Mouse (Mus musculus) CH12.LX (cell line): Measurements from ENCODE around the gene Cgref1. TPM values are rescaled to one million over a fixed set of nuclear protein-coding genes. Genes with fewer than 3 reads are reported as not detected.
A peak's percentile ranks its signal among the peaks of the same experiment; 100 is the strongest.

Experiments
- DNase-seq: peaks from one replicate; pipeline ENCODE4 v3.0.0-alpha.2; 2013; ENCODE audit errors: extremely low read depth
- H3K27ac ChIP-seq: 2 replicates; pipeline ENCODE4 v1.5.1; 2012; ENCODE audit warnings: low read depth, mild to moderate bottlenecking, control low read depth, moderate library complexity; ENCODE audit not compliant: insufficient read depth
- H3K27me3 ChIP-seq: replicated peaks from 2 replicates; pipeline ENCODE3; 2012; ENCODE audit warnings: inconsistent platforms
- H3K36me3 ChIP-seq, 2 experiments: replicated peaks in 1 of 2; 2 replicates each; pipeline versions ENCODE3 to v1.6.1; 2012; ENCODE audit warnings: inconsistent platforms in 1 of 2, low read length in 1 of 2, mild to moderate bottlenecking in 1 of 2, mixed read lengths in 1 of 2, moderate library complexity in 1 of 2; ENCODE audit not compliant: control insufficient read depth in 1 of 2, insufficient read depth in 1 of 2
- H3K4me1 ChIP-seq, 2 experiments: 2 replicates each; pipeline ENCODE4 v1.6.1; 2012; ENCODE audit warnings: inconsistent platforms in 1 of 2, moderate library complexity in 1 of 2; ENCODE audit not compliant: insufficient read depth in 2 of 2, control insufficient read depth in 1 of 2
- H3K4me2 ChIP-seq: 2 replicates; pipeline ENCODE4 v1.6.1; 2012; ENCODE audit warnings: low read depth, mild to moderate bottlenecking, control low read depth; ENCODE audit not compliant: poor library complexity, insufficient read depth, severe bottlenecking
- H3K4me3 ChIP-seq, 3 experiments: fragments of 150-350 bp in 1 of 3; sonication (generic) in 1 of 3; replicated peaks in 1 of 3; 2 replicates each; pipeline versions ENCODE3 to v1.5.1; 2011 to 2012; ENCODE audit warnings: low read depth in 2 of 3, low read length in 2 of 3, mild to moderate bottlenecking in 2 of 3, moderate library complexity in 2 of 3, control low read depth in 1 of 3, improper control_type of control experiment in 1 of 3, inconsistent platforms in 1 of 3, mixed read lengths in 1 of 3; ENCODE audit not compliant: poor library complexity in 1 of 3
- H3K79me2 ChIP-seq: replicated peaks from 2 replicates; pipeline ENCODE4 v1.6.1; 2012; ENCODE audit warnings: mild to moderate bottlenecking, moderate library complexity; ENCODE audit not compliant: control insufficient read depth, poor library complexity, insufficient read depth, severe bottlenecking; ENCODE audit errors: extremely low read depth
- H3K9ac ChIP-seq: 2 replicates; pipeline ENCODE4 v1.6.1; 2012; ENCODE audit warnings: low read depth, mild to moderate bottlenecking, control low read depth, moderate library complexity; ENCODE audit not compliant: insufficient read depth
- H3K9me3 ChIP-seq: replicated peaks from 2 replicates; pipeline ENCODE3; 2012; ENCODE audit warnings: low read length, inconsistent platforms, mixed read lengths
- BHLHE40 ChIP-seq: IDR thresholded peaks from 2 replicates; pipeline ENCODE4 v1.6.1; 2011; ENCODE audit warnings: mild to moderate bottlenecking, low read depth, low read length, improper control_type of control experiment
- CHD1 ChIP-seq: IDR thresholded peaks from 2 replicates; pipeline ENCODE4 v1.6.1; 2012; ENCODE audit warnings: low read depth, low read length, improper control_type of control experiment, inconsistent platforms
- CTCF ChIP-seq, 2 experiments: IDR thresholded peaks in 1 of 2; conservative IDR thresholded peaks in 1 of 2; 2 replicates each; pipeline ENCODE4 v1.5.1; 2011 to 2012; ENCODE audit warnings: low read depth in 2 of 2, low read length in 2 of 2, improper control_type of control experiment in 1 of 2, inconsistent platforms in 1 of 2, mild to moderate bottlenecking in 1 of 2, moderate library complexity in 1 of 2
- E2F4 ChIP-seq: IDR thresholded peaks from 2 replicates; pipeline ENCODE4 v1.6.1; 2011; ENCODE audit warnings: low read depth, low read length, improper control_type of control experiment; ENCODE audit not compliant: insufficient replicate concordance
- ELF1 ChIP-seq: IDR thresholded peaks from 2 replicates; pipeline ENCODE4 v1.6.1; 2014; ENCODE audit warnings: low read depth, mild to moderate bottlenecking, inconsistent platforms, low read length, improper control_type of control experiment
- ETS1 ChIP-seq: conservative IDR thresholded peaks from 2 replicates; pipeline ENCODE4 v1.6.1; 2012; ENCODE audit warnings: low read depth, mild to moderate bottlenecking, inconsistent platforms, low read length, improper control_type of control experiment, moderate library complexity
- GABPA ChIP-seq: IDR thresholded peaks from 2 replicates; pipeline ENCODE4 v1.6.1; 2012; ENCODE audit warnings: low read depth, low read length, improper control_type of control experiment, inconsistent platforms; ENCODE audit not compliant: insufficient replicate concordance
- HCFC1 ChIP-seq: IDR thresholded peaks from 2 replicates; pipeline ENCODE4 v1.6.1; 2012; ENCODE audit warnings: low read depth, mild to moderate bottlenecking, inconsistent platforms, low read length, improper control_type of control experiment
- JUND ChIP-seq: conservative IDR thresholded peaks from 2 replicates; pipeline ENCODE4 v1.6.1; 2011; ENCODE audit warnings: low read depth, low read length, improper control_type of control experiment
- KAT2A ChIP-seq: IDR thresholded peaks from 2 replicates; pipeline ENCODE4 v1.6.1; 2012; ENCODE audit warnings: low read length, improper control_type of control experiment, inconsistent platforms; ENCODE audit not compliant: insufficient replicate concordance
- MAFK ChIP-seq: IDR thresholded peaks from 2 replicates; pipeline ENCODE4 v1.6.1; 2011; ENCODE audit warnings: low read length, improper control_type of control experiment; ENCODE audit not compliant: insufficient replicate concordance
- MAX ChIP-seq: IDR thresholded peaks from 2 replicates; pipeline ENCODE4 v1.6.1; 2011; ENCODE audit warnings: low read length, improper control_type of control experiment
- MAZ ChIP-seq: IDR thresholded peaks from 2 replicates; pipeline ENCODE4 v1.6.1; 2012; ENCODE audit warnings: low read depth, mild to moderate bottlenecking, inconsistent platforms, low read length, improper control_type of control experiment, moderate library complexity
- MEF2A ChIP-seq: IDR thresholded peaks from 2 replicates; pipeline ENCODE4 v1.6.1; 2014; ENCODE audit warnings: low read depth, mild to moderate bottlenecking, inconsistent platforms, low read length, improper control_type of control experiment, borderline replicate concordance
- MXI1 ChIP-seq: IDR thresholded peaks from 2 replicates; pipeline ENCODE4 v1.6.1; 2011; ENCODE audit warnings: mild to moderate bottlenecking, low read depth, low read length, improper control_type of control experiment
- MYC ChIP-seq: IDR thresholded peaks from 2 replicates; pipeline ENCODE4 v1.6.1; 2011; ENCODE audit warnings: low read depth, mild to moderate bottlenecking, improper control_type of control experiment, low read length
- NRF1 ChIP-seq: IDR thresholded peaks from 2 replicates; pipeline ENCODE4 v1.6.1; 2014; ENCODE audit warnings: low read depth, mild to moderate bottlenecking, inconsistent platforms, low read length, improper control_type of control experiment, moderate library complexity
- PAX5 ChIP-seq: IDR thresholded peaks from 2 replicates; pipeline ENCODE4 v1.6.1; 2012; ENCODE audit warnings: low read length, inconsistent platforms, mixed read lengths
- POLR2A ChIP-seq: IDR thresholded peaks from 2 replicates; pipeline ENCODE4 v1.6.1; 2011; ENCODE audit warnings: low read depth, mild to moderate bottlenecking, improper control_type of control experiment, low read length
- POLR2AphosphoS2 ChIP-seq: IDR thresholded peaks from 2 replicates; pipeline ENCODE4 v1.6.1; 2011; ENCODE audit warnings: low read depth, low read length, improper control_type of control experiment
- RCOR1 ChIP-seq: conservative IDR thresholded peaks from 2 replicates; pipeline ENCODE4 v1.6.1; 2012; ENCODE audit warnings: low read depth, mild to moderate bottlenecking, inconsistent platforms, low read length, improper control_type of control experiment
- SMC3 ChIP-seq: IDR thresholded peaks from 2 replicates; pipeline ENCODE4 v1.6.1; 2011; ENCODE audit warnings: low read depth, low read length, improper control_type of control experiment
- TBP ChIP-seq: conservative IDR thresholded peaks from 2 replicates; pipeline ENCODE4 v1.6.1; 2011; ENCODE audit warnings: low read depth, low read length, improper control_type of control experiment
- UBTF ChIP-seq: IDR thresholded peaks from 2 replicates; pipeline ENCODE4 v1.6.1; 2012; ENCODE audit warnings: low read depth, mild to moderate bottlenecking, inconsistent platforms, low read length, improper control_type of control experiment, moderate library complexity
- USF2 ChIP-seq: conservative IDR thresholded peaks from 2 replicates; pipeline ENCODE4 v1.6.1; 2011; ENCODE audit warnings: low read depth, low read length, improper control_type of control experiment
- ZC3H11A ChIP-seq: IDR thresholded peaks from 2 replicates; pipeline ENCODE4 v1.6.1; 2012; ENCODE audit warnings: low read depth, mild to moderate bottlenecking, inconsistent platforms, low read length, improper control_type of control experiment
- ZKSCAN1 ChIP-seq: IDR thresholded peaks from 2 replicates; pipeline ENCODE4 v1.6.1; 2012; ENCODE audit warnings: low read depth, inconsistent platforms, low read length, improper control_type of control experiment, borderline replicate concordance
- dilution Hi-C: fragments of 300-500 bp; cut with MboI; formaldehyde crosslinking; loops from 2 replicates; pipeline ENCODE4 v1.14.3; 2020; ENCODE audit warnings: low sequenced_read_pairs; ENCODE audit not compliant: extremely low pct_unique_long_range_greater_than_20kb, extremely low pct_ligation_motif_present
- in situ Hi-C: fragments of 300-500 bp; cut with MboI; formaldehyde crosslinking; loops from 3 replicates; pipeline ENCODE4 v1.14.3; 2019; ENCODE audit warnings: low sequenced_read_pairs, low pct_ligation_motif_present, low pct_unique_long_range_greater_than_20kb, mixed read lengths
- polyA plus RNA-seq: library from polyadenylated mRNA; unstranded; fragments of >175 nt; gene quantifications from 2 replicates; pipeline ENCODE4 v1.2.1, GENCODE M21; 2012; ENCODE audit warnings: low read depth; ENCODE audit not compliant: insufficient read length
- total RNA-seq, 2 experiments: library from RNA; depleted of rRNA; stranded (reverse); fragments of 300-350 nt in 1 of 2; fragments of >200 nt in 1 of 2; gene quantifications; 2 replicates each; pipeline ENCODE4 v1.2.3; 2012 to 2014

The Cgref1 gene
- total and polyA plus RNA-seq, 3 experiments: not detected

- Histone ChIP-seq H3K4me1 (peaks cover 2 to 24% of the 10 kb centered on the region in 2 experiments; a peak in 3 of 4 replicates), H3K4me3 (peak overlapping the region in 2 of 3 experiments; percentile 71 to 75), H3K79me2 (no peaks in the 10 kb centered on the region), H3K9me3 (no peaks in the 10 kb centered on the region), H3K27me3 (peaks cover 10% of the 10 kb centered on the region), H3K9ac (no peak overlapping the region; the same call in 1 of the 2 replicates), H3K36me3 (peaks cover 35 to 44% of the 10 kb centered on the region in 2 experiments), H3K27ac (no peak overlapping the region), H3K4me2 (peak overlapping the region; percentile 22; the same call in 1 of the 2 replicates)
- in situ Hi-C loops: no loop called here
- TF ChIP-seq UBTF: no peak
- no peak for TF ChIP-seq POLR2AphosphoS2
- TF ChIP-seq POLR2A: no peak
- TF ChIP-seq PAX5: no peak
- no peak for TF ChIP-seq E2F4
- TF ChIP-seq TBP: no peak
- TF ChIP-seq MAX: no peak
- no peak for TF ChIP-seq MEF2A
- no peak for TF ChIP-seq JUND
- no peak for TF ChIP-seq MAZ
- TF ChIP-seq ELF1: no peak
- no peak for TF ChIP-seq MYC
- no peak for TF ChIP-seq BHLHE40
- no peak for TF ChIP-seq ZKSCAN1
- no peak for TF ChIP-seq RCOR1
- no peak for TF ChIP-seq HCFC1
- no peak for TF ChIP-seq USF2
- dilution Hi-C loops: no loop called here
- no peak for DNase-seq
Measured at GRCm38 (mm10) chr5:30950922-30951321, 5.5 kb upstream of the Cgref1 start.

- Histone ChIP-seq H3K27ac (no peak overlapping the region), H3K9me3 (no peaks in the 10 kb centered on the region), H3K9ac (peak overlapping the region; percentile 15; the same call in 1 of the 2 replicates), H3K79me2 (no peaks in the 10 kb centered on the region), H3K4me2 (peak overlapping the region; percentile 52), H3K4me3 (peak overlapping the region; percentile 64 to 75 (median 71)), H3K36me3 (peaks cover 31 to 39% of the 10 kb centered on the region in 2 experiments), H3K27me3 (peaks cover 10% of the 10 kb centered on the region), H3K4me1 (peaks cover 2 to 24% of the 10 kb centered on the region in 2 experiments; a peak in 3 of 4 replicates)
- dilution Hi-C loops: no loop called here
- no peak for DNase-seq
- TF ChIP-seq TBP (no peak), E2F4 (no peak), MAFK (no peak), KAT2A (no peak), ETS1 (no peak), MXI1 (no peak), CTCF (conservative IDR thresholded peaks at IDR 0.05 in 1 of 2, IDR thresholded peaks at IDR 0.05 in 1 of 2; ENCODE audit: low read depth in 2 of 2, low read length in 2 of 2) (no peak), MEF2A (no peak), ZKSCAN1 (no peak), SMC3 (no peak), UBTF (no peak), POLR2A (no peak), NRF1 (no peak), GABPA (no peak), PAX5 (no peak), CHD1 (no peak), RCOR1 (no peak), ELF1 (no peak), ZC3H11A (no peak)
- in situ Hi-C loops: no loop called here
Measured at GRCm38 (mm10) chr5:30950451-30950850, 5.1 kb upstream of the Cgref1 start.
